Mouse (Mus musculus): ENCODE data around the gene Gtpbp2.

Gene Gtpbp2

DNA sequence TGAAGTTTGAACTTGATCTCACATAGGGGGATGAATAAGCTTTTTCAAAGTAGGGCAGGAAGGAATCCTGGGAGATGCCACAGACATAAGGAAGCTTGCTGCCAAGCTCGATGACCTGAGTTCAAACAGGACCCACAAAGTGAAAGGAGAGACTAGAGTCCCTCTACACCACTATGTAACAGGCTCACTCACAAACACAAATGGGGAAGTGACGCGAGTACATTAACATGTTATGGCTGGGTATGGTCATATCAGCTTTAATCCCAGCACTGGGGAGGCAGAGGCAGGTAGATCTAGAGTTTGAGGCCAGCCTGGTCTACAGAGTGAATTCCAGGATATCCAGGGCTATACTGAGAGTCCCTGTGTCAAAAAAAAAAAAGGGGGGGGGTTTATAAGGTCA, 6.5 kb upstream of the Gtpbp2 start:
- DNase-seq = no peak

DNA sequence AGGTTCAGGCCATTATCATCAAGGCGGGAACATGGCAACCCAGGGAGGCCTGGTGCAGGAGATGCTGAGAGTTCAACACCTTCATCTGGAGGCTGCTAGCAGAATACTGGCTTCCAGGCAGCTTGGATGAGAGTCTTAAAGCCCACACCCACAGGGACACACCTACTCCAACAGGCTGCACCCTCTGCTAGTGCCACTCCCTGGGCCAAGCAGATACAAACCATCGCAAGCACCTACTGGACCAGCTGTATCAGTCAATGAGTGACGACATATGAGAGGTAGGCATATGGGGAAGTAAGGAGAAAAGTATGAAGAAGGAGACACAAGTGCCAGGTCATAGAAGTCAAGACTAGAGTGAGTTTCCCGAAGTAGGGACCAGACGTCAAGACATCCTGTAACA, 4.2 kb upstream of the Gtpbp2 start:
- DNase-seq = no peak

DNA sequence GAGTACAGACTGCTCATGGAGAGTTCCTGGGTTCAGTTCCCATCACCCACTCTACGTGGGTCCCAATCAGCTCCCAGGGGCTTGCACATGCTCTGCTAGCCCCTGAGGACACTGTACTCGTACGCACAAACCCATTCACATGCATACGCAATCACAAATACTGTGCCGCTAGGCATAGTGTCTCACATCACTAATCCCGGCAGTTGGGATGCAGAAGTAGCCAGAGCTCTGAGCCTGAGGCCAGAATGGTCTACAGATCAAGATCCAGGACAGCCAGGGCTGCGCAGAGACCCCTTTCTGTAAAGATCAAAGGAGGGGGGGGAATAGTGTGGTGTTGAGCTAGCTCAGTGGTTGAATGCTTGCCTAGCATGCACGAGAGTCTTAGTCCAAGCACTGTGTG, 3.7 kb upstream of the Gtpbp2 start:
- no peak for DNase-seq

DNA sequence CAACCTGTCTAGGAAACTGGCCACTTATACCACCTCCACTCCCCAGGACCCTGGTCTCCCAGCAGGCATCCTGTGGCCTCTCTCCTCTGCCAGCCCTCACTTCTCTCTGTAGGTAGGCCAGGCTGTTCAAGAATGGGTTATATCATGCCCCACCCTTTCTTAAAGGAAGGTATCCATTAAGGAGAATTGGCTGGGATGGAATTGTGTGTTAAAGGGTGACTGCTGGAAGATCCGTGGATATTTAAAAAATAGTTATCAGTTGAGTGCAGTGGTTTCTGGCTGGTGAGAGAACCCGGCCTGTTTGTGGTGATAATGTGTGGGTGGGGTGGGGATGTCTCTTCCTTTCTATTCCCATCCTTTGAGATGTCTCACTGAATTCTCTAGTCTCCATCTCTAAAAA, 1.6 kb upstream of the Gtpbp2 start:
- no peak for DNase-seq

DNA sequence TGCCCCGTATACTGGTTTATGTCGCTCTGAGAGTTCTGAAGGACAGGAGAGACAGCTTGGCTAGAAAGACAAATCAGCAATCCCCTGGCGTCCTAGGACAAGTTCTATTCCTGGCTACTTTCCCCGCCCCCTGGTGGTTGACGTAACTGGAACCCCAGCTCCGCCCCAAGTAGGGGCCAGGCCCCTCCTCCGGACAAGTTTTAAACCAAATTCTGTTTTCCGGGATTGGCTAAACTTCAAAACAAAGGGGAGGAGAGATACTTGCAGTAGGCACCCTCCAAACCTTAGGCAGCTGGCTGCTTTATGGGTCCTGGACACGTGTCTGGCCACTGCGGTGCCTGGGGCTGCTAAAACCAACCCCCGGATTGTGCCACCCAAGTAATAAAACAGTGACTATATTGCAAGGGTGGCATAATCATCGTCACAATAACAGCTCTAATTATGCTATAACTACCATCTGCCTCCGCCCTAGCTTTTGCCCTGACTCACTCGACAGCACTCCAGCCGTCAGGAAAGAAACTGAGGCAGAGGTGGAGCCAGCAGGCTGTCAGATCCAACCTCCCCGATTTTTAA, 656 bp upstream of the Gtpbp2 start:
- DNase-seq = peak; percentile 94

DNA sequence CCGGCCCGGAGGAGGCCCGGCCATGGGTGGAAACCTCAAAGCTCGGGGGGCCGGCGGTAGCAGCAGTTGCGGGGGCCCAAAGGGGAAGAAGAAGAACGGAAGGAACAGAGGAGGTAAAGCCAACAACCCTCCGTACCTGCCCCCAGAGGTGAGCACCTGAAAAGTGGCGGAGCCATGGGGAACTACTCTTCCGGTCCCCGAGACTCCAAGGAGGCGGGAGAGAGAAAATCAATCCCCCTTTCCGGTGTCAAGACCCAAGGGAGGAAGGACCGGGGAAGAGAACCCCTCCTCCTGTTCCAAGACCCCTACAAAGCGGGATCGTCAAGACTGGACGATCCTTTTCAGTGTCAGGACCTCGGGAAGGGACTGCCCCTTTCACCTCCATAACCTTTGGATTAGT, 347 bp downstream of the Gtpbp2 start:
- no peak for DNase-seq

DNA sequence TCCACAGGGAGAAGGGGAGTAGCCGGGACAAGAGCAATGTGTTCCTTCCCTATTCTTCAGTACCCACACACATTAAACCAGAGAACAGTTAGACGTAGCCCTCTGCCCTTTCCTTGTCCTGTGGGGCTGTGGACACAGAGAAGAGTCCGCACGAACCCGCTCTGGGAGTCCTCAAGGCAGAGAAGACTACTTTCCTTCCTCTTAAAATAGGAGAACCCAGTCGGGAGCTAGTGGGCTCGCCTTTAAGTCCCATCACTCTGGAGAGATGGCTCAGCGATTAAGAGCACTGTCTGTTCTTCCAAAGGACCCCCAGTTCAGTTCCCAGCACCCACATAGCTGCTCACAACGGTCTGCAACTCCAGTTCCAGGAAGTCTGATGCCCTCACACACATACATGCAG, 878 bp downstream of the Gtpbp2 start:
- DNase-seq = no peak

DNA sequence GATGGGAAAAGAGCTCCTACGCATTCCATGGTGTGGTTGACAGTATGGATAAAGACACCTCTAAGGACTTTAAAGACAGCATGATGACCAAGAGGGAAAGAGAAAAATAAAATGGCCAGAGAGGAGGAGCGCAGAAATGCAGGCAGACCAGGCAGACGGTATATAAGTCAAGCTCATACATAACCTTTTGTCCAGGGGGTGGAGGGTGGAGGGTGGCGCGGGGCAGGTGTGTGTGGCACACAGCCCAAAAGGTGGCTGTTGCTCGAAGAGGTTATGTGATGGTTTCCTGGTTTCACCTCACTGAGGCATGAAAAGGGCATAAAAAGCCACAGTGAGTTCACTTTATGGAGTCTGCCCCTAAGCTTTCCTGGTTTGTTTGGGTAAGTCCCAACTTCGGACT, 1.7 kb downstream of the Gtpbp2 start:
- no peak for DNase-seq

DNA sequence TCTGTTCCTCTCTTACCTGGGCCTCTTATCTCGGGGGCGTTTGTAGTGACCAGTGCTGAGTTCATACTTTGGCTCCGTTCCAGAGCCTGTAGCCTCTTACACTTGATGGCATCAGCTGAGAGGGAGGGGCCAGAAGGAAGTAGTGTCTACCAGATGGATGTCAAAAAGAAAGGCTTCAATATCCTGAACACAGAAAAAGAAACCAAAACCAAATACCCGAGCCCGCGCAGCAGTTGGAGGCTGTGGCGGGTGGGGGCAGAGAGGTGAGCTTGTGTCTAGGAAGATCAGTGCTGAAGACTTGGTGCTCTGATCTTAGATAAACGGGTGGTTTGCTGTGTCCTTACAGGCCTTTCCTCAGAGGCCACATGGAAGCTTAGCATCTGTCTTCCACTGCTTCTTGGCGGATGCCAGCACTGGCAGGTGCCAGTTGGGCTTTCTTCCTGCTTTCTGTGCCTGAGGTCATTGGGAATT, 2.2 kb downstream of the Gtpbp2 start:
- DNase-seq = peak; percentile 79

DNA sequence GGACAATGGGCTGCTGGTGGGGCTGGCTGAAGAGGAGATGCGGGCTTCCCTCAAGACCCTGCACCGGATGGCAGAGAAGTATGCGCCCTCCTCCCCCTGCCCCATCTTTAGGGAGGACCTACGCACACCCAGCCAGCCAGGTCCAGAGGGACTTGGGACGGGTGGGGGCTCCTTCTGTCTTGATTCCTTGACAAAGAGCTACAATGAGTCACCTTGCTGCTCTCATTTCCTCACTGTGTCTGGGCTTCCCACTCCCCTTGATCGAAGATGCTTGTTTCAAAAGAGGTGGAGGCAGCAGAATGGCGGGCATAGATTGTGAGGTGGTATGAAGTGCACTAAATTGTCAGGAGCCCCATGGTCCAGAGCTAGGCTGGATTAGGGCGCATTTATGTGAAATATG, 3.5 kb downstream of the Gtpbp2 start:
- DNase-seq = no peak

DNA sequence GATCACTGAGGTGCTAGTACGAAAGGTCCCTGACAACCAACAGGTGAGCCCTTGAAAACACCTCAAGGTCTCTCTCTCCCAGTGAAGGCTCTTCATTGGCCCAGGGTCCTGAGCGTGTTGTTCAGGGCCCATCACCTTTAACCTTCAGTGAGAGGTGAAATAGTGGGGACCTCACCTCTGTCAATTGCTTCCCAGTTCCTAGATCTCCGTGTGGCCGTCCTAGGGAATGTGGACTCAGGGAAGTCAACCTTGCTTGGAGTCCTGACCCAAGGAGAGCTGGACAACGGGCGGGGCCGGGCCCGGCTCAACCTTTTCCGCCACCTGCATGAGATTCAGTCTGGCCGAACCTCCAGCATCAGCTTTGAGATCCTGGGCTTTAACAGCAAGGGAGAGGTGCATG, 4.0 kb downstream of the Gtpbp2 start:
- DNase-seq = no peak

DNA sequence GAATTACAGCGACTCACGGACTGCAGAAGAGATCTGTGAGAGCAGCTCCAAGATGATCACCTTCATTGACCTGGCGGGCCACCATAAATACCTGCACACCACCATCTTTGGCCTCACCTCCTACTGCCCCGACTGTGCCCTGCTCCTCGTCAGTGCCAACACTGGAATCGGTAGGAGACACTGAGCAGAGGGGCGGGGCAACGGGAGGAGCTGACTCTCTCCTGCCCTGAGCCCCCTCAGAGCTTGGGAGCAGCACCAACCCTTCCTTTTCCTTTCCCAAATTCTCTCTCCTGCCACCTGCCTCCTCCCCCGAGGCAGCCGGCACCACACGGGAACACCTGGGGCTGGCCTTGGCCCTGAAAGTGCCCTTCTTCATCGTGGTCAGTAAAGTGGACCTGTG, 4.6 kb downstream of the Gtpbp2 start:
- no peak for DNase-seq

DNA sequence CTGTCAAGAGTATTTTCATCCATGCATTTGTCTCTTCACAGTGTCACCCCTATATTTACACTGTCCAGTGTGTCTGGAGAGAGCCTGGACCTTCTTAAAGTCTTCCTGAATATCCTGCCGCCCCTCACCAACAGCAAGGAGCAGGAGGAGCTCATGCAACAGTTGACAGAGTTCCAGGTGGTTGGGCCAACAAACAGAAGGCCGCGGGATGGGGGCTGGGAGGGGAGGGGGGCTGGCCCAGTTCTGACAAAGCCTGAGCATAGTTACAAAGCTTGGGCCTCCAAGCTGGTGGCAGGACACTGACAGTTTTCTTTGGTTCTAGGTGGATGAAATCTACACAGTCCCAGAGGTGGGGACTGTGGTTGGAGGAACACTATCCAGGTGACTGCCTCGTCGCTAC, 5.4 kb downstream of the Gtpbp2 start:
- DNase-seq = no peak

DNA sequence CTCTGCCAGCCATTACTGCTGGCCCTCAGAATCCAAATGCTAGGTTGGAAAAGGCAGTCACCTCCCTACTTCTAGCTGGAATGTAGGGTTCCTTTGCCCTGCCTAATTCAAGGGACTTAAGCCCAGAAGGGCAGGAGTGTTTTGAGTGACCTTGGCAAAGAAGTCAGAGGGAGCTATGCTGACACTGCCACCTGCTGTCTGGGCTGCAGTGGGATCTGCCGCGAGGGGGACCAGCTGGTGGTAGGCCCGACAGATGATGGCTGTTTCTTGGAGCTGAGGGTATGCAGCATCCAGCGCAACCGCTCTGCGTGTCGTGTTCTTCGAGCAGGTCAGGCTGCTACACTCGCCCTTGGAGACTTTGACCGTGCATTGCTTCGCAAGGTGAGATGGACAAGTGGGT, 6.2 kb downstream of the Gtpbp2 start:
- no peak for DNase-seq

DNA sequence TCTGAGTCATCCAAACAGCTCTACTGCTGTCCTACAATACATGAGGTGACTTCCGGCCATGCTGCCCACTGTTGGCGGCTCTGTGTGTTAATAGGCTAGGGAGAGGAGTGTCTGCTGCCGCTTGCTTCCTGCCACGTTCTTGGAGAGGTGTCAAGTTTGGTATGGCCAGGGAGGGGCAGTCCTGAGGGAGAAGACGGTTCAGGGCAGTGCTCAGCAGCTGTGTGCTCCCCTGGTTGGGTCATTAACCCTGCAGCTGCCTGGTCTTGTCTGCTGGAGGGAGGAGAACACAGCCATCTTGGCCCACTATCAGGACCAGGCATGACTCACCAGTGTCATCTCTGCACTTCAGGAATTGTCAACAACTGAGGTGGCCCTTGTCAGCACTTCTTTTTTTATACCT, 7.5 kb downstream of the Gtpbp2 start:
- DNase-seq = no peak

DNA sequence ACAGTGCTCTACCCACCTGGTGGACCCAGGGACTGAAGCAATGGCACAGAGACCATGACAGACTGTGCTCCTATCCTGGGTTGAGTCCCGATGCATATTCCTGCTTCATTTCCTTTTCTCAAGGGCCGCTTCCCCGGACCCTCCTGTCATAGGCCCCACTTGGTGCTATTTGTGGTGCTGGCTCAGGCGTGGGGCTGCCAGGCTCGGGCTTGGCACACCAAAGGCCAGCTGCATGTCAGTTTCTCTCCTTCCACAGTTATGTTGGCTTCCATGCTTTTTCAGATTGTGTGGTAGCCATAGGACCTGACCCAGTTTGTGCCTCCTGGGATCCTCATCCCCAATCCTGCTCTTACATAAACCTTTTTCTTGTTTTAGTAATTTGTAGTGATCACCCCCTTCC, 7.9 kb downstream of the Gtpbp2 start:
- no peak for DNase-seq

DNA sequence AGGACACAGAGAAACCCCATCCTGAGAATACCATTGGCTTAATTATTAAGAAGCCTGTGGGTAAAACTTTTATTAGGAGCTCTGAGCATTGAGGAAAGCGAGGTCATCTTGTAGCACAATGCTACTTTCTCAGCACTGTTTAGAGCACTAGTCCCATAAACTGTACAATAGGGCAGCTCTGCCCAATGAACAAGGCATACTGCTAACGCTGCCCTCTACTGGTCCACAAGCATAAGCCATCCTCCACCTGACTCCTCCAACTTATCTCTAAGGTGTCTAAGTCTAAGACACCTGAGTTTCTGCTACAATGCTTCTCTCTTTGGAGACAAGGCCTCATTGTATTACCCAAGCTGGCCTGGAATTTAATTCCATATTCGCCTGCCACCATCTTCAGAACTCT, 9.7 kb downstream of the Gtpbp2 start:
- DNase-seq = peak; percentile 58

DNA sequence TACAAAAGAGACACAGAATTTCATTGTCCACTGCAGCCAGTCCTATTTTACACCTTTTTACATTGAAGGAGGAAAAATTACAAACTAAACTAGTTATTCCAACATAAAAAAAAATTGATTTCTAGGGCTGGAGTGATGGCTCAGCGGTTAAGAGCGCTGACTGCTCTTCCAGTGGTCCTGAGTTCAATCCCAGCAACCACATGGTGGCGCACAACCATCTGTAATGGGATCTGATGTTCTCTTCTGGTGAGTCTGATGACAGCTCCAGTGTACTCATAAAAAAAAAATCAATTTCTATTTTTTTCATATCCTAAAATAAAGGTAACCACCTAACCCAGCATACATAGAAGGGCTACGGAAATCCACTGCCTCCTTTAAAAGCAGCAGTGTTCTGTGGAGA, 21.4 kb downstream of the Gtpbp2 start:
- DNase-seq = peak; percentile 28

DNA sequence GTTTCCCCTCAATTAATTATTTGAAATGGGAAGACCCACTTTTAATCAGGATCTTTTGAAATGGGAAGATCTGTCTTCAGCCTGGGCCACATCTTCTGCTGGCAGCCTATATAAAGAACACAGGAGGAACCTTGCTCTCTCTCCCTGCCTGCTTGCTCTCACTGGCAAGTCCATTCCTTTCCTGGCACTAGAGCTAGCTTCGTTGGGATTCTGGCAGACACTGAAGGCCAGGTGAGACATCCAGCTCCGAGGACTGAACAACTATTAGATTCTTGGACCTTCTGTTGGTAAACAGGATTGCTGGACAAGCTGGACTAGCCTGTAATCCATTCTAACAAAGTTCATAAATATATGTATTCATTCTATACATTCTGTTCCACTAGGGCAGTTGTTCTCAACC, 28.0 kb downstream of the Gtpbp2 start:
- no peak for DNase-seq

DNA sequence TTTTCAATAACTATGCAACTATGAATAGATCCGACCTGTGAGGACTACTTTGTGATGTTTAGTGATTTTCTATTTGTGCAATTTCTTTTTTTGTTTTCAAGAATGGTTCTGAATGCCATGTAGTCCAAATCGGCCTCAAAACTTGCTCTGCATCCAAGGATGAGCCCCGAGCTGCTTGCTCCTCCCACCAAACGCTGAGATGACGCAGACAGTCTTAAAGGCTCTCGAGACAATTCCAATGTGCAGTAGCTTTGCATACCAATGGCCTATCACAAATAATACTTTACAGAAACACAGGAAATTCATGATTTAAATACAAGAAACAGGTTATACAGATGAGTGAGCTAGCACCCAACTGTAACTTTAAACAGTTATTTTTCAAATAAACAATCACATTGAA, 40.3 kb downstream of the Gtpbp2 start:
- no peak for DNase-seq

DNA sequence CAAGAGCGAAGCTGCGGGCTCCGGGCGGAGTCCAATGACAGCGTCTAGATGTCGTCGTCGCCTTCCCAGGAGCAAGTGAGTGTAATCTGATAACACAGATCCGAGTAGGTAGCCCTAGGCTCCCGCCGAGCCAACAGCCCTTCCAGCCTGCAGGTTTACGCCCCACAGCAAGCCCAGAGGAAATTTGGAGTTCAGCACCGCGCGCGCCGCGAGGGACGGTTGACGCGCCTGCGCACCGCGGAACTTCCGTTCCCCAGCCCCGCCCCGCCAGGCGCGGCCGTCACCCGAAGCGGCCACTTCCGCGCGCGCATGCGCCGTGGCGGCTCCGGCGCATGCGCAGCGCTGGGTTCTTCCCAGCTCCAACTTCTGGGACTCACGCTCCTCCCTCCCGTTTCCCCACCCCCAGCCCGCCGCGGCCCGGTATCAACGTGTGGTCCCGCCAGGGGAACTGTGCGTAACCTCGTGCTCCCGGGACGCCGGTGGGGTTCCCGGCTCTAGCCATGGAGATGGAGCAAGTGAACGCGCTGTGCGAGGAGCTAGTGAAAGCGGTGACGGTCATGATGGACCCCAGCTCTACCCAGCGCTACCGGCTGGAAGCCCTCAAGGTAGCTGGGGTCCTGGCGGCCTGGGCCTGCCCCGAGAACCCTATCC, 41.7 kb downstream of the Gtpbp2 start, which contains the start of the genes Polh and Xpo5:
Polh (minus strand) TSS at position 225 of the 651 bp plus-strand sequence.
Xpo5 (plus strand) TSS at position 362 of the 651 bp plus-strand sequence.
- DNase-seq = peak; percentile 95

DNA sequence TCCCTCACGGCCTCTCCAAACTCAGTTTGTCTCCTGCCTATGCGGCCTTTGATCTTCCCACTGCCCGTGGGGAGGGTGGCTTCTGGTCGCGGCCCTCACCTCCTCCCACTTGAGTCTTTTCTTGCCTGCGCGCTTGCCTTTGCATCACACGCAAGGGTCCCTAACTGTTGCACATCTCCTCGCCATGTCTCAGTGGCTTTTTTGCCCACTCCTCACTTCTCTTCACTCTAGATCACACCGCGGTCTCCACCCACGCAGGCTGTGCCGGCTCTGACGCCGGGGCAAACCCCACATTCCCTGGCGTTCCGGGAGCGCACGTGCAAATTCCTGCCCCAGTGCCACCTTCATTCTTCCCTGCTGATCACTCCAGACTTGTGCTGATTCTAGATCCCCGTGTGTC, 42.2 kb downstream of the Gtpbp2 start:
- DNase-seq = no peak

DNA sequence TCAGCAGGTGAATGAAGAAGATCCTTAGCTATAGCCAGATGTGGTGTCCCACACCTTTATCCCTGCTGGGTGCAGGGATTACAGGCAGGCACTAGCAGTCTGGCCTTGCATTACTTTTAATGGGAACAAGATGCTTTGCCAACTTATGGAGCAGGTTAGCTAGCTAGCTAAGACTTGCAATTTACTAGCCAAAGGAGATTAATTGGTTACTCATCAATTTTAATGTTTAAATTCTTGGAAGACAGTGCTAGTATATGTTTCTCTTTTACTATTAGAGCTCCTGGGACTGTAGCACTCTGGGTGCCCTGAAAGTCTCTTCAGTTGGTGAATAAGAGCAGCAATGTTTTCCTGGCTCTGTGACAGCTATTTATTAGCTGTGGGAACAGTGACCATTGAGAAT, 45.8 kb downstream of the Gtpbp2 start:
- no peak for DNase-seq

DNA sequence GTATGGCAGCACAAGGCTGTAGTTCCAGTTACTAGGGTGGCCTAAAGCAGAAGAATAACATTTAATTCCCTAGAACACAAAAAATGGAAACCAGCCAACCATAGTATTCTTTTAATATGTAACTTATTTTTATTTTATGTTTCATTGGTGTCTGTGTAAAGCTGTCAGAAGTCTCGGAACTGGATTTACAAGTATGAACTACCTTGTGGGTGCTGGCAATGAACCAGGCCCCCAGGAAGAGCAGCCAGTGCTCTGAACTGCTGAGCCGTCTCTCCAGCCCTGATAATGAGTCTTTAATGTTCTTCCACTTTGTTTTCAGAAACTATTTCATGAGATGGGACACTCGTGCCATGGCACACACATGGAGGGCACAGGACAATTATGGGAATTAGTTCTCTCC, 49.7 kb downstream of the Gtpbp2 start:
- DNase-seq = no peak

All from thymus, postnatal 25 days (tissue).